Mouse (Mus musculus) kidney, embryonic 15.5 days (tissue): ENCODE data around the gene Grm6. TPM values are rescaled to one million over a fixed set of nuclear protein-coding genes. Genes with fewer than 3 reads are reported as not detected.

Source experiments
- polyA plus RNA-seq: library from polyadenylated mRNA; unstranded; fragments of >200 nt; fragmentation: Nextera tagmentation; extraction: Ambion mirVana; gene quantifications from 2 replicates; pipeline ENCODE4 v1.2.1, GENCODE M21; 2015

Gene Grm6
- polyA plus RNA-seq, 1 experiment from 2014 or later: not detected

Other genes starting within 250 kb of the Grm6 start
- gene Adamts2, start 248.6 kb upstream of the Grm6 start, polyA plus RNA-seq: 4.7 and 5.8 TPM in 2 replicates
- 29.3 and 31.3 TPM in 2 replicates for gene Zfp354c, start 23.0 kb upstream of the Grm6 start, polyA plus RNA-seq
- 0.76 and 0.91 TPM in 2 replicates for gene Zfp879, start 9.1 kb upstream of the Grm6 start, polyA plus RNA-seq
- 8.5 and 9.6 TPM in 2 replicates for gene Zfp454, start 37.0 kb downstream of the Grm6 start, polyA plus RNA-seq
- 13.9 and 14.5 TPM in 2 replicates for gene Zfp2, start 65.5 kb downstream of the Grm6 start, polyA plus RNA-seq
- 1.5 and 1.6 TPM in 2 replicates for gene Zfp354b, start 80.9 kb downstream of the Grm6 start, polyA plus RNA-seq
- gene 4933414I15Rik, start 93.1 kb downstream of the Grm6 start, polyA plus RNA-seq: not detected in 2 replicates
- not detected in 2 replicates for gene Prop1, start 103.1 kb downstream of the Grm6 start, polyA plus RNA-seq
- not detected in 2 replicates for gene Olfr1378, start 115.8 kb downstream of the Grm6 start, polyA plus RNA-seq
- not detected in 2 replicates for gene Olfr1377, start 131.3 kb downstream of the Grm6 start, polyA plus RNA-seq
- gene Olfr51, start 152.9 kb downstream of the Grm6 start, polyA plus RNA-seq: not detected in 2 replicates
- not detected in 2 replicates for gene Olfr54, start 163.6 kb downstream of the Grm6 start, polyA plus RNA-seq
- gene Olfr1375, start 197.4 kb downstream of the Grm6 start, polyA plus RNA-seq: not detected in 2 replicates
- gene Zfp354a, start 208.6 kb downstream of the Grm6 start, polyA plus RNA-seq: 9.7 and 12.7 TPM in 2 replicates